Mouse (Mus musculus) CH12.LX (cell line): ENCODE measurements around the gene Pla2g2c. TPM values are rescaled to one million over a fixed set of nuclear protein-coding genes. Genes with fewer than 3 reads are reported as not detected.
A peak's percentile ranks its signal among the peaks of the same experiment; 100 is the strongest.

ENCODE experiments used
- DNase-seq: peaks from one replicate; pipeline ENCODE4 v3.0.0-alpha.2; 2013; ENCODE audit errors: extremely low read depth
- H3K27ac ChIP-seq: 2 replicates; pipeline ENCODE4 v1.5.1; 2012; ENCODE audit warnings: low read depth, mild to moderate bottlenecking, control low read depth, moderate library complexity; ENCODE audit not compliant: insufficient read depth
- H3K27me3 ChIP-seq: replicated peaks from 2 replicates; pipeline ENCODE3; 2012; ENCODE audit warnings: inconsistent platforms
- H3K36me3 ChIP-seq, 2 experiments: replicated peaks in 1 of 2; 2 replicates each; pipeline versions ENCODE3 to v1.6.1; 2012; ENCODE audit warnings: inconsistent platforms in 1 of 2, low read length in 1 of 2, mild to moderate bottlenecking in 1 of 2, mixed read lengths in 1 of 2, moderate library complexity in 1 of 2; ENCODE audit not compliant: control insufficient read depth in 1 of 2, insufficient read depth in 1 of 2
- H3K4me1 ChIP-seq, 2 experiments: 2 replicates each; pipeline ENCODE4 v1.6.1; 2012; ENCODE audit warnings: inconsistent platforms in 1 of 2, moderate library complexity in 1 of 2; ENCODE audit not compliant: insufficient read depth in 2 of 2, control insufficient read depth in 1 of 2
- H3K4me2 ChIP-seq: 2 replicates; pipeline ENCODE4 v1.6.1; 2012; ENCODE audit warnings: low read depth, mild to moderate bottlenecking, control low read depth; ENCODE audit not compliant: poor library complexity, insufficient read depth, severe bottlenecking
- H3K4me3 ChIP-seq, 3 experiments: fragments of 150-350 bp in 1 of 3; sonication (generic) in 1 of 3; replicated peaks in 1 of 3; 2 replicates each; pipeline versions ENCODE3 to v1.5.1; 2011 to 2012; ENCODE audit warnings: low read depth in 2 of 3, low read length in 2 of 3, mild to moderate bottlenecking in 2 of 3, moderate library complexity in 2 of 3, control low read depth in 1 of 3, improper control_type of control experiment in 1 of 3, inconsistent platforms in 1 of 3, mixed read lengths in 1 of 3; ENCODE audit not compliant: poor library complexity in 1 of 3
- H3K79me2 ChIP-seq: replicated peaks from 2 replicates; pipeline ENCODE4 v1.6.1; 2012; ENCODE audit warnings: mild to moderate bottlenecking, moderate library complexity; ENCODE audit not compliant: control insufficient read depth, poor library complexity, insufficient read depth, severe bottlenecking; ENCODE audit errors: extremely low read depth
- H3K9ac ChIP-seq: 2 replicates; pipeline ENCODE4 v1.6.1; 2012; ENCODE audit warnings: low read depth, mild to moderate bottlenecking, control low read depth, moderate library complexity; ENCODE audit not compliant: insufficient read depth
- H3K9me3 ChIP-seq: replicated peaks from 2 replicates; pipeline ENCODE3; 2012; ENCODE audit warnings: low read length, inconsistent platforms, mixed read lengths
- CHD2 ChIP-seq: IDR thresholded peaks from 2 replicates; pipeline ENCODE4 v1.6.1; 2011; ENCODE audit warnings: low read length, improper control_type of control experiment
- CTCF ChIP-seq, 2 experiments: IDR thresholded peaks in 1 of 2; conservative IDR thresholded peaks in 1 of 2; 2 replicates each; pipeline ENCODE4 v1.5.1; 2011 to 2012; ENCODE audit warnings: low read depth in 2 of 2, low read length in 2 of 2, improper control_type of control experiment in 1 of 2, inconsistent platforms in 1 of 2, mild to moderate bottlenecking in 1 of 2, moderate library complexity in 1 of 2
- ELF1 ChIP-seq: IDR thresholded peaks from 2 replicates; pipeline ENCODE4 v1.6.1; 2014; ENCODE audit warnings: low read depth, mild to moderate bottlenecking, inconsistent platforms, low read length, improper control_type of control experiment
- EP300 ChIP-seq: IDR thresholded peaks from 2 replicates; pipeline ENCODE4 v1.6.1; 2011; ENCODE audit warnings: low read length, improper control_type of control experiment
- MAZ ChIP-seq: IDR thresholded peaks from 2 replicates; pipeline ENCODE4 v1.6.1; 2012; ENCODE audit warnings: low read depth, mild to moderate bottlenecking, inconsistent platforms, low read length, improper control_type of control experiment, moderate library complexity
- MEF2A ChIP-seq: IDR thresholded peaks from 2 replicates; pipeline ENCODE4 v1.6.1; 2014; ENCODE audit warnings: low read depth, mild to moderate bottlenecking, inconsistent platforms, low read length, improper control_type of control experiment, borderline replicate concordance
- MXI1 ChIP-seq: IDR thresholded peaks from 2 replicates; pipeline ENCODE4 v1.6.1; 2011; ENCODE audit warnings: mild to moderate bottlenecking, low read depth, low read length, improper control_type of control experiment
- MYC ChIP-seq: IDR thresholded peaks from 2 replicates; pipeline ENCODE4 v1.6.1; 2011; ENCODE audit warnings: low read depth, mild to moderate bottlenecking, improper control_type of control experiment, low read length
- NRF1 ChIP-seq: IDR thresholded peaks from 2 replicates; pipeline ENCODE4 v1.6.1; 2014; ENCODE audit warnings: low read depth, mild to moderate bottlenecking, inconsistent platforms, low read length, improper control_type of control experiment, moderate library complexity
- POLR2AphosphoS2 ChIP-seq: IDR thresholded peaks from 2 replicates; pipeline ENCODE4 v1.6.1; 2011; ENCODE audit warnings: low read depth, low read length, improper control_type of control experiment
- RAD21 ChIP-seq: IDR thresholded peaks from 2 replicates; pipeline ENCODE4 v1.6.1; 2011; ENCODE audit warnings: low read depth, mild to moderate bottlenecking, low read length, improper control_type of control experiment, moderate library complexity
- SMC3 ChIP-seq: IDR thresholded peaks from 2 replicates; pipeline ENCODE4 v1.6.1; 2011; ENCODE audit warnings: low read depth, low read length, improper control_type of control experiment
- TBP ChIP-seq: conservative IDR thresholded peaks from 2 replicates; pipeline ENCODE4 v1.6.1; 2011; ENCODE audit warnings: low read depth, low read length, improper control_type of control experiment
- TCF12 ChIP-seq: IDR thresholded peaks from 2 replicates; pipeline ENCODE4 v1.6.1; 2014; ENCODE audit warnings: low read depth, mild to moderate bottlenecking, inconsistent platforms, low read length, improper control_type of control experiment
- USF2 ChIP-seq: conservative IDR thresholded peaks from 2 replicates; pipeline ENCODE4 v1.6.1; 2011; ENCODE audit warnings: low read depth, low read length, improper control_type of control experiment
- ZMIZ1 ChIP-seq: IDR thresholded peaks from 2 replicates; pipeline ENCODE4 v1.6.1; 2012; ENCODE audit warnings: low read depth, mild to moderate bottlenecking, inconsistent platforms, low read length, improper control_type of control experiment
- ZNF384 ChIP-seq: IDR thresholded peaks from 2 replicates; pipeline ENCODE4 v1.6.1; 2012; ENCODE audit warnings: low read depth, low read length, improper control_type of control experiment, inconsistent platforms
- dilution Hi-C: fragments of 300-500 bp; cut with MboI; formaldehyde crosslinking; loops from 2 replicates; pipeline ENCODE4 v1.14.3; 2020; ENCODE audit warnings: low sequenced_read_pairs; ENCODE audit not compliant: extremely low pct_unique_long_range_greater_than_20kb, extremely low pct_ligation_motif_present
- in situ Hi-C: fragments of 300-500 bp; cut with MboI; formaldehyde crosslinking; loops from 3 replicates; pipeline ENCODE4 v1.14.3; 2019; ENCODE audit warnings: low sequenced_read_pairs, low pct_ligation_motif_present, low pct_unique_long_range_greater_than_20kb, mixed read lengths
- polyA plus RNA-seq: library from polyadenylated mRNA; unstranded; fragments of >175 nt; gene quantifications from 2 replicates; pipeline ENCODE4 v1.2.1, GENCODE M21; 2012; ENCODE audit warnings: low read depth; ENCODE audit not compliant: insufficient read length
- total RNA-seq, 2 experiments: library from RNA; depleted of rRNA; stranded (reverse); fragments of 300-350 nt in 1 of 2; fragments of >200 nt in 1 of 2; gene quantifications; 2 replicates each; pipeline ENCODE4 v1.2.3; 2012 to 2014

The Pla2g2c gene
- total and polyA plus RNA-seq, 3 experiments, result not detected

DNA sequence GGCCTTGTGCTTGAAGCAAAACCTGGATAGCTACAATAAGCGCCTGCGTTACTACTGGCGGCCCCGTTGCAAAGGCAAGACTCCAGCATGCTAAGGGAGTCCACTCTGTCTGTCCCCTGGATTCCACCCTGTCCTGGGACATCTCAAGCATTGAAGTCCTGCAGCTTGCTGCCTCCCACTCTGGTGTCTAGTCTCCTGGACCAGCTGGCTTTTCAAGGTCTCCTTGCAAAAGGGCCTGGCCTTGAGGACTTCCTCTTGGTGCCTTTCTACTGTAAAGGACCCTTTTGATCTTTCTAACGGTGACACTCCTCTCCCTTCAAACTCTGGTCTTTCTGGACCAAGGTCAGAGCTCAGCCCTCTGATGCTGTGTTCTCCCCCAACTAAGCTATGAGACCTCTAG, 55.7 kb downstream of the Pla2g2c start:
- H3K4me2 ChIP-seq, result no peak overlapping the region
- no peak overlapping the region for H3K4me3 ChIP-seq
- in situ Hi-C loops (no loop called here), dilution Hi-C loops (no loop called here)
- no peak overlapping the region for H3K9ac ChIP-seq
- DNase-seq, result no peak
- H3K9me3 ChIP-seq, result no peaks in the 10 kb centered on the region
- no peak overlapping the region for H3K27ac ChIP-seq
- no peaks in the 10 kb centered on the region for H3K4me1 ChIP-seq
- TF ChIP-seq TBP (no peak), USF2 (no peak), MXI1 (no peak), CHD2 (no peak), MAZ (no peak), ZNF384 (no peak), RAD21 (no peak), ZMIZ1 (no peak), MEF2A (no peak), SMC3 (no peak), POLR2AphosphoS2 (no peak)
- no peaks in the 10 kb centered on the region for H3K79me2 ChIP-seq
- no peaks in the 10 kb centered on the region for H3K36me3 ChIP-seq
- peaks cover 84% of the 10 kb centered on the region for H3K27me3 ChIP-seq

DNA sequence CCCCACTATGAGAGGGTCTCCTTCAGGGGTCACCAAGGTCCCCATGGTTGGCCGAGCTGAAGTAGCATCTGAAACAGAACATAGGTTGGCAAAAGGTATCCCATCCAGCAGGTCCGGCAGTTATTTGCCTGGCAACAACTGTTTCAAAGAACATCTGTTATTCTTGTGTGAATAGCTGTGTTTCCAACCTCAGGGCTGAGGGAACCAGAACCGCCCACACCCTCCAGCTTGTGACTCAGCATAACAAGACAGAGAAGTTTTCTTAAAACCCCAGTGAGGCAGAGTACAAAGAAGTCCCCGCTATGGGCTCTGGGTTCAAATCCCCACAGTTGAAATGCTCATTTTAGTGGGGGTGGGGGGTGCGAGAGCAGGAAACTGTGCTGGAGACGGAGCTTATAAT, 57.5 kb downstream of the Pla2g2c start:
- H3K27ac ChIP-seq, result no peak overlapping the region
- no peak for TF ChIP-seq TCF12
- TF ChIP-seq NRF1, result no peak
- TF ChIP-seq EP300, result no peak
- TF ChIP-seq ELF1, result no peak
- no peak overlapping the region for H3K4me3 ChIP-seq
- no peaks in the 10 kb centered on the region for H3K79me2 ChIP-seq
- no peak overlapping the region for H3K9ac ChIP-seq
- in situ Hi-C loops, result no loop called here
- DNase-seq, result no peak
- H3K36me3 ChIP-seq, result no peaks in the 10 kb centered on the region
- peaks cover 78% of the 10 kb centered on the region for H3K27me3 ChIP-seq
- dilution Hi-C loops, result no loop called here
- 0 out of 4 replicates have a peak, but pooled peaks cover 0 to 3% of the 10 kb centered on the region in 2 experiments for H3K4me1 ChIP-seq
- no peaks in the 10 kb centered on the region for H3K9me3 ChIP-seq
- no peak overlapping the region for H3K4me2 ChIP-seq

DNA sequence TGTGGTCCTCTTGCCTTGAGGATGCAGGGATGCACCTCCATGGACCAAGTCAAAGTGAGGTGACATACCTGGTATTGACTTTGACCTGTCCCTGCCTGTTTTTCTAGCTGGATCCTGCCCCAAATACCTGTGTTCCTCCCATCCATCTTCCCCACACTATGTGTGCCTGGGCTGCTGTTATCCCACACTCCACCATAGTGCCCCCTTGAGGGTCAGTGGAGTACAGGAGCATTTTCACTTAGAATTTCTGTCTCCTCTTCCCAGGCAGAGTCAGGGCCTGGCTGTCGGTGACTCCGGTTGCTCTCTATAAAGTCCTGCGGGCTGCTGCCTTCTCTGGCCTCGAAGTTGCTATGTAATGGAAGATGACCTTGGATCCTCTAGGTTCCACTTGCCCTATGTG, 61.1 kb downstream of the Pla2g2c start:
- H3K36me3 ChIP-seq, result no peaks in the 10 kb centered on the region
- no peak overlapping the region for H3K27ac ChIP-seq
- no peak overlapping the region for H3K4me3 ChIP-seq
- no peaks in the 10 kb centered on the region for H3K79me2 ChIP-seq
- no peak for DNase-seq
- no peak overlapping the region for H3K4me2 ChIP-seq
- no peaks in the 10 kb centered on the region for H3K9me3 ChIP-seq
- H3K9ac ChIP-seq, result no peak overlapping the region
- TF ChIP-seq MYC, result no peak
- peak in 1 of 2 experiments; percentile 34; a peak in 2 of 4 replicates for TF ChIP-seq CTCF (conservative IDR thresholded peaks at IDR 0.05 in 1 of 2, IDR thresholded peaks at IDR 0.05 in 1 of 2; ENCODE audit: low read depth in 2 of 2, low read length in 2 of 2)
- H3K27me3 ChIP-seq, result peaks cover 74% of the 10 kb centered on the region
- H3K4me1 ChIP-seq, result 0 out of 4 replicates have a peak, but pooled peaks cover 0 to 3% of the 10 kb centered on the region in 2 experiments
- in situ Hi-C loops, result loop anchor here (5.0 kb wide), 1 partner anchor 38 kb away; no protein-coding TSS in a partner anchor
- dilution Hi-C loops, result no loop called here
